Mouse (Mus musculus) leukemia stem cell, adult 10-12 weeks (primary cell): ENCODE measurements around the gene Pou1f1. TPM values are rescaled to one million over a fixed set of nuclear protein-coding genes. Genes with fewer than 3 reads are reported as not detected.

Experiments used
- polyA plus RNA-seq: library from polyadenylated mRNA; stranded (reverse); fragments of >175 nt; gene quantifications from 2 replicates; pipeline ENCODE4 v1.2.3, GENCODE M21; 2012; ENCODE audit warnings: low replicate concordance

The Pou1f1 gene
- polyA plus RNA-seq: not detected in 2 replicates

GRCm38 (mm10) chr16:65520211-65520610, at the start of gene Pou1f1:
Gene Pou1f1, plus strand, starts transcription at chr16:65520511.

DNA sequence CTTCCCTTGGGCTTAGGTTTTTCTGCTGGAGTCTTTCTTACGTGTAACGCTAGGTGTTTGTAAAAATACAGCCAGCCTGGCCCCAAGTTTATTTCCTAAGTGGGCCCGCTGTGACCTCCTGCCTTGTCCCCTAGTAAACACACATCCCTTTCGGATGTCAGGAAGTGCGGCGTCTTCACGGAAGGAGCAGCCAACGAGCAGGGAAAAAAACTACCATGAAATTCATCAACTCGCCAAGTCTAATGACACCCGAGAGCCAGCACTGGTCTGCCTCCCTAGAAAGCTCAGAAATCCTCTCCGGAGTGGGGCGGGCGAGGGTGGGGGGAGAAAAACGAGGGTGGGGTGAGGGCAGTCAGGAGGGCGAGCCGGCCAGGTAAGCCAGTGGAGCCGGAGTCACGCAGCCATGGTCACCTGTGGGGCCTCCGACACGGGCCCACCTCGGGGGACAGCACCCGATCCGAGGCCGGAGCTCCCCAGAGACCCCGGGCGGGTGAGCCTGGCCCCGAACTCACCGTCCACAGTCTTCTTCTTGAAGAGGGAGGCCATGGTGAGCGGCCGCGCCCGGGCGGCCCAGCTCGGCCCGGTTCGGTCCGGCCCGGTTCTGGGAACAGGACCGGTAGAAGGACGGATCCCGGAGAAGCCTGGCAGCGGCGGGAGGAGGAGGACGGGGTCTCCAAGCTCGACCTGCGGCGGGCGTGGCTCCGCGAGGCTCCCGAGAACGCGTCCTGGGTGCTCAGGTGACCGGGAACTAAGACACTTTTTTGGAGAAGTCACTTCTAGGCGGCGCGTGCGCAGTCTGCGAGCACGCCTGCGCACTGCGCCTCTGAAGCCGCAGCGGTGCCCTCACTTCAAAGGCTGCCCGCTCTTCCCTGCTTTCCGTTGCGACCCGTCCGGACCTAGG, 41.9 kb downstream of the Pou1f1 start, which contains the start of gene Chmp2b:
Chmp2b (minus strand) TSS at position 764 of the 901 bp plus-strand sequence.

Other genes starting within 250 kb of the Pou1f1 start
- 9.4 and 16.0 TPM in 2 replicates for gene Chmp2b, start 42.2 kb downstream of the Pou1f1 start, polyA plus RNA-seq